Mouse (Mus musculus) G1E-ER4 (cell line): ENCODE data around the gene Zbtb8b. TPM values are rescaled to one million over a fixed set of nuclear protein-coding genes. Genes with fewer than 3 reads are reported as not detected.

Experiments used
- GATA1 ChIP-seq: IDR thresholded peaks from one replicate; pipeline ENCODE4 v1.8.0; 2012; ENCODE audit warnings: low read length, inconsistent platforms
- polyA plus RNA-seq: library from polyadenylated mRNA; stranded (reverse); fragments of >175 nt; gene quantifications from 2 replicates; pipeline ENCODE4 v1.2.3, GENCODE M21; 2012

Gene Zbtb8b
- polyA plus RNA-seq, result not detected in 2 replicates

DNA sequence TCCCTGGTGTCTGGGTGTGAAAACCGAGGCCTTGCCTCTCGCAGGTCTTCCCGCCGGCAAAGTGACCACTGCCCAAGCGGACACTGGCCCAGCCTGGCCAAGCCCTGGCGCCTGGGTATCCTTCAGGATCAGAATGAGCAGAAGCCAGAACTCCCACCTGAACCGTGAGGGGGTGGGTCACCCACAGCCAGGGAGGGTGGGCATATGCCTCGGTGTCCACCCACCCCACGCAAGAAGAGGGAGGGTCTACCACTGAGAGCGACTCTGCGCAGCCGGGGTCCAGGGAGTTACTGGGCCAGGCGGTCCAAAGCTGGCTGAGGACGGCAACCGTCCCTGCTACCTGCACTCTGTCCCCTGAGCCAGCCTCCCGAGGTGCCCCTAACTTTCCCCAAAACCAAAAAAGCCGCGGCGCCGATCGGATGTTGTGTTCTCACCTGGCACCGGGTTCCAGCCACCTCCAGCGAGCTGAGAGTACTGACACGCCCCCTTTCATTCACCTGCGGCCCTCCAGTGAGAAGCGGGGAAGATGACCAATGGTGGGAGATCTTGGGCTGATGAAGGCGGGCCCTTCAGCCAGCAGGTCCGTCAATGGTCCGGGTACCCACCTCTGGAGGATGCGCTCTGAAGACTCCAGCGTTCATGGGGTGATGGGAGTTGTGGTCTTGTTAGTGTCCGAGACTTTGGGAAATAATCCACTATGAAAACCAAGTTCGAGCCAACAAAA is at the start of gene Zbtb8b:
Gene Zbtb8b, minus strand, starts transcription at position 514 of the 724 bp plus-strand sequence.
- no peak for TF ChIP-seq GATA1

DNA sequence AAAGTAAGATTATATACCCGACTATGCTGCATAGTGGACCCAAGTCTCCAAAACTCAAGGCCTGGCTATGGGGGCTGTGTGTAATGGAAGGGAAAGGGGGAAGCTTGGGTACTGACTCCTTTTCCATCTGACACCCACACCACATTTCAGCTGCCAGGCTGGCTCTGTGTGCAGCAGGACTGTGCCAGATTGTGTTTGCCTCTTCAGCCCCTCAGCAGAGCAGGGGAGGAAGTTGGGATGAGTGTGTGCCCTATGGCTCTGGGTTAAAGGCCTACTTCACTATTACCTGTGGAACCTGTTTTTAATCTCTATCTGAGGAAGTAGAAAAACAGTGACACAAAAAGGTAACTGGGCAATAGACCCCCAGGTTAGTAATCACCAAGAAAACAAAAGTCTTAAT is 40.4 kb upstream of the Zbtb8b start:
- TF ChIP-seq GATA1, result no peak

GRCm38 (mm10) chr4:129479863-129480262 is 39.2 kb upstream of the Zbtb8b start:
- TF ChIP-seq GATA1, result no peak

DNA sequence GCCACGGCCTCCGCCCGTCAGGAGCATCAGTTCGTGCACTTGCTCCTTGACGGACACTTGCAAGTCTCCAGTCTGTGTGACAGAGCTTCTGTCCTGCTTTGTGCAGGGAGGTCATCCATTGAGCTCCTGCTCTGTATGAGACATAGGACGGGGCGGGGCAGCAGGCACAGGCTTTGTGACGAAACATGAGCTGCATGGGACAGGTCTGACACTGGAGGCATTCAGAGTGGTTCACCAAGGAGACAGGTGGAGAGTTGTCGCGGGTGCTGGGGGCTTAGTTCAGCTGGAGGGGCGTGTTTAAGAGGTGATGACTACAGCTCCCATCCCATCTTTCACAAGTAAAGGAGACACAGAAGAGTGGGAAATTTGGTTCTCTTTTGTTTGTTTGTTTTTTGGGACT is 35.4 kb upstream of the Zbtb8b start:
- no peak for TF ChIP-seq GATA1

DNA sequence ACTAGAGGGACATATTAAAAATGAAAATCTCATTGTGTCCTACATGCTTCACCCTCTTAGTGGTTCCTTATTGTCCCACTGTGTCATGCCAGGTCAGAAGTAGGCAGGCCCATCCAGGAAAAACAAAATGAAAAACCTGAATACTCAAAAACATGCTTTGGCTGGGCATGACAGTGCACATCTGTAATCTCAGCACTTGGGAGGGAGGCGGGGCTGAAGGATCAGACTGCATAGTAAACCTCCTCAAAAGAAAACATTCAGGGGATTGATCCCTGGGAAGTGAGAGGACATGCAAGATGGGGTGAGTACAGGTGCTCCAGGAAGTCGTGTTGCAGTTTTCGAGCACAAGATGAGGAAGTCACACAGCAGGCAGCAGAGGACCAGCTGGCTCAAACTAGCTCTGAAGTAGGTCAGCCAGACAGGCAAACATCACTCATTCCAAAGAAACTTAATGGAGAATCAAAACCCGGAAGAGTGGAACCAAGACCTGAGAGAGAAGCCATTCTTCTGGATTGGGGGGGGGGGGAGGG is 23.7 kb upstream of the Zbtb8b start:
- no peak for TF ChIP-seq GATA1

DNA sequence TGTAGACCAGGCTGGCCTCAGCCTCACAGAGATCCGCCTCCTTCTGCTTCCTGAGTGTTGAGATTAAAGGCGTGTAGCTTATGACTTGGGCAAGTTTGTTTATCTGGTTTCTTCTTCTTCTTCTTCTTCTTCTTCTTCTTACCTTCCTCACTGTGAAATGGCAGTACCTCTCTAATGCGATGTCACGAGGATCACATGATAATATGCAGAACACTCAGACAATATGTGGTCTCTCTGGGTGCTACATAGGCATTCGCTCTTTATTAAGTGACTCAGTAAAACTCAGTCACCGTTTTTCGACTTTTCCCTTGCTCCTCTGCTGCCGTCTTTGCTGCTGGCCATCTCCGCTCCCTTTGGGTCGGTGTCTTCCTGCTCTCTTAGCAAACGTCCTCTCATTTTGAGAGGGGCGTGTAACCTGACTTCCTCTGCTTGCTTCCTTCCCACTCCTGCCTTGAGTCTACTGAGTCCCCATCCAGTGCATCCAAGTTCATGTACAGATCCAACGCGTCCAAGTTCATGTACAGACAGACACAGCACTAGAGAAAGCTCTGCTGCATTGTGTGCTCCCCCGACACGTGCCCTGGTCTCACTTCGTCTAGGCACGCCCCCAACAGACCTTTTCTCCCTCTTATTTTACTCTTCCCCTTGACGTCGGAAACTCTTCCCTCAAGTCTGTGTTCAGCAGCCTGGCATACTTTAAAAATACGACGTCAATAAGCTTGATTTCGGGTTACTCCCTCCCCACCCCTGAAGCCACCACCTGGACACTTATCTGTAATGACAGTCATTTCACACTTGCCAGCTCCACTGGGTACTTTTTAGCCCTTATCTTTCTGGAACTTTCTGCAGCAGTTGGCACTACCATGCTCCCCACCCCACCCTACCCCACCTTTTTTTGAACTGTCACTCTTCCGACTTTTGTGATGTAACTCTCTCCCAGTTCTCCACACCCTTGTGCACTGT is 22.7 kb upstream of the Zbtb8b start:
- TF ChIP-seq GATA1, result no peak

DNA sequence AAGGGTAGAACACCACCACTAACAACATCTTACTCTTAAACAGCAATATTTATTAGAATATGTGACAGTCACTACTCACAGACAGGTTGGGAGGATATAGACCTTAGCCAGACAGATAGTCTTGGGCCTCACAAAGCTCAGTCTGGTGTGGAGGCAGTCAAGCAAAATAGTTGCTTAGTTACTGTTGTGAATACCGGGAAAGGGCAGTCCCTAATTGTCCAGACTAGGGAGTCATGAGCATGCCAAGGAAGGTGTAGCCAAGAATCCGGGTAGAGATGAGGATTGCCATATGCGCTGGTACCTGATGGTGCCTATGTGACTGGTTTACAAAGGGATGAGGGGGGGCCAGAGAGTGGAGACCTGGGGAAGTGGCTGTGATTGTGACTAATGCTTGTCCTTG is 21.5 kb upstream of the Zbtb8b start:
- TF ChIP-seq GATA1, result no peak

DNA sequence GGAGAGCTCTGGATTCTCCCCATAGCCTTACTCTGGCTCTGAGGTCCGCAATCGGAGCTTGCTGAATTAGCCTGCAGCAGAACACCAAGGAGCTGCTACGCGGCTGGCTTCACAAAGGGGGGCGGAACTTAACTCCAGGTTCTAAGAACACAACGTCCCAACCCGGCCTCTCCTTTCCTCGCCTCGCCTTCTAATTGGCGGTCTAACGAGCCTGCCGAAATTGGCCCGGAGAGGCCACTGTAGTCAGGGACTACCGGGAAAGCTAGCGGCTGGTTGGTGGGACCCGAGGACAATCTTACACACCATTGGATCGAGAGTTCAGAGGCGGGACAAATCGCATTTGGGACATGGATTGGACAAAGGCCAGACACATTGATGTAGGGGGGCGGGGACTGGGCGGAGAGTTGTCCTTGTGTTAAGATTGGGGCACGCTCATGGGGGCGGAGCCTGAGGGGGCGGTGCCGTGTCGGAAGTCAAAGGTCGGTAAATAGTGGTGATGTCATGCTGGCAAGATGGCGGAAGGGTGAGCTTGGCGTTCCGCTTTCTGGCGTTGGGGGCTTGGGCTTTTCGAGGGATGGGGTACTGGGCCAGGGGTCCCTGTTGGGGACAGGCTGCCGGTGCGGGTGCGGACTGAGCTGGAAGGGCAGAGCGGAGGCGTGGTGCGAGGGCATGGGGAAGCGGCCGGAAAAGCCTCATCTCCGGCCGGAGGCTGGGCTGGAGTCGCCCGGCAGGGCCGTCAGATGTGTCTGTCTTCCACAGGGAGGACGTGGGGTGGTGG is 20.7 kb upstream of the Zbtb8b start, which contains the start of gene Bsdc1:
Gene Bsdc1, plus strand, starts transcription at position 399 of the 778 bp plus-strand sequence.
- no peak for TF ChIP-seq GATA1

- TF ChIP-seq GATA1, result no peak
Observed at GRCm38 (mm10) chr4:129460827-129461182, 20.2 kb upstream of the Zbtb8b start.

- no peak for TF ChIP-seq GATA1
Observed at GRCm38 (mm10) chr4:129459726-129460125, 19.1 kb upstream of the Zbtb8b start.

DNA sequence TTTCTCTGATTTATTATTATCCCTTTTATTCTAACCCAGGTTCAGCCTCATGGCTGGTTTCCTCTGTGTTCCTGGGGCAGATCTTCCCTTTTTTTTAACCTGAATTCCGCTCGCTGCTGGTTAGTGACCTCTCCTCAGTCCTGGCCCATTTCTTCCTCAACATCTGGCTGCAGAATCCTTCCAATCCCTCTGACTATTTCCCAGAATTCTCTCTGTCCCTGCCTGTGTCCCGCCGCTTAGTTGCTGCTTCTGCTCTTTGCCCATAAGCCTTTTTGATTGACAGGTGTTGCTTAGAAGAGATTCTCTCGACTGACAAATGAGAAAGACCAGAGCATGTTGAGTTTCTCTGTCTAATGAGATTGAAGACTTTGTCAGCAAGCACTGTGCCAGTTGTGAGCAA is 15.5 kb upstream of the Zbtb8b start:
- no peak for TF ChIP-seq GATA1

DNA sequence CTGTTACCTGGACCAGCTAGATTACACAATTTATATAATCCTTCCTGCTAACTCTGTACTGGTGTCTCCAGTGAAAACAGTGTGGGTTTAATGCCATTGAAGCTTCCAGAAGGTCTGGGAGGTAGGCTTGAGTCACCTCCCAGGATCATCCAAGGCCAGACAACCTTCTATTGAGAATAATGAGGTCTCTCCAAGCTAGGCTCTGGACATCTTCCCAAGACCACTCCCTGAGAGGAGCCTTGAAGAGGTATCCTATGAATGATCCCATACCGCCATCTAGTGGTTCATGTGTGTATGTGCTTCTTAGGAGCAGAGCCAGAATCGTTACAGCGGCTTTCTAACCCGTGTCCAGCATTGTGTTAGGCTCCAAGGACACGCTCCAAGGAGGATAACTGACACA is 14.6 kb upstream of the Zbtb8b start:
- TF ChIP-seq GATA1, result no peak

DNA sequence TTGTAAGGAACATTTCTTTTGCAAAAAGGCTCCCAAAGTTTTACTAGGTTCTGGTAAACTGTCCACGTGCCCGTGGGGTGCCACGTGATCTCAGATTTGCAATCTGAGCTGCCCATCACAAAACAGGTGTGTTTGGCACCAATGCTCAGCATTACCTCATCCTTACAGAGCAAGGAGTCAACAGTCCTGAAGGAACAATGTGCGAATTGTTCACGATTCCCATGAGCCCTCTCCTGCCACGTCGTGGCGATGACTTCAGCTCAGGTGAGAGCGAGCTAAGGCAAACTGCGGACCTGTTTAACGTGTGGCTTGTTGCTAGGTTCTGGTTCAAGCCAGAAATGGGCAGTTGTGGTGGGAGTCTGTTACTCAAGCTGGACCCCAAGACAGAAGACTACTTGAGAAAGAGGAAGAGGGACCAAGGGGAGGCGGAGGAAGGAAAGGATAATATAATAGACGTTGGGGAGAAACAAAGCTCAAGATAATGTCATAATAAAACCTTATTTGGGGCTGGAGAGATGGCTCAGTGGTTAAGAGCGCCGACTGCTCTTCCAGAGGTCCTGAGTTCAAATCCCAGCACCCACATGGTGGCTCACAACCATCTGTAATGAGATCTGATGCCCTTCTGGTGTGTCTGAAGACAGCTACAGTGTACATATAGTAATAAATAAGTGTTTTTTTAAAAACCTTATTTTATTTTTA is 11.0 kb upstream of the Zbtb8b start:
- no peak for TF ChIP-seq GATA1

- TF ChIP-seq GATA1, result no peak
Observed at GRCm38 (mm10) chr4:129450851-129451250, 10.2 kb upstream of the Zbtb8b start.

DNA sequence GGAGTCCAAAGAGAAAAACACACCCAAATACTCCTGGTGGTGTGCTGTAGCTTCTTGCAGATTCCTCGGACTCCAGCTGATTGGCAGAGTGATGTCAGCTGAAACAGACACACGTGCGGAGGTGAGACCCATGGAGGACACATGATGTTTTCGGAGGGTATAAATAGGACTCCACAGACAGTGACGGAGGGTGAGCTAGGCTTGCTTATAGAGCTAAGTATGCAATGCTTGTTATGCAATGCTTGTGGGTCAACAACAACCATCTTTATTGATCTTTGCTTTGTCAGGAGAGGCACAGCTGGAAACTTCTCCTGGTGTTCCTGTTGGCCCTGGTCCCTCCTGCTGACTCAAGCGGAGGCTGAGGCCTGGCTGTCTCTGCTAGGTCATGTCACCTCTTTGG is 8.1 kb upstream of the Zbtb8b start:
- TF ChIP-seq GATA1, result no peak
